Mouse (Mus musculus) stomach, embryonic 16.5 days (tissue): Measurements from ENCODE around the gene Oard1. TPM values are rescaled to one million over a fixed set of nuclear protein-coding genes. Genes with fewer than 3 reads are reported as not detected.

Source experiments
- ATAC-seq: fragments of 200-750 bp; cut with Nextera tagmentation; 2 replicates; pipeline ENCODE4 v1.8.0; 2017; ENCODE audit warnings: moderate number of reproducible peaks, moderate TSS enrichment; ENCODE audit not compliant: insufficient read depth, low FRiP score
- H3K27ac ChIP-seq: fragments of 300-500 bp; sonication (generic); 2 replicates; pipeline ENCODE4 v1.5.1; 2014; ENCODE audit warnings: low read length
- H3K27me3 ChIP-seq: fragments of 300-500 bp; sonication (generic); 2 replicates; pipeline ENCODE4 v1.6.1; 2014; ENCODE audit warnings: low read length, control low read depth, mixed read lengths; ENCODE audit not compliant: control insufficient read depth, insufficient read depth
- H3K36me3 ChIP-seq: fragments of 300-500 bp; sonication (generic); 2 replicates; pipeline ENCODE4 v1.6.1; 2014; ENCODE audit warnings: low read length; ENCODE audit not compliant: control insufficient read depth, insufficient read depth
- H3K4me1 ChIP-seq: fragments of 300-500 bp; sonication (generic); 2 replicates; pipeline ENCODE4 v1.6.1; 2014; ENCODE audit warnings: low read length, control low read depth, mixed read lengths; ENCODE audit not compliant: control insufficient read depth, insufficient read depth
- H3K4me2 ChIP-seq: fragments of 300-500 bp; sonication (generic); 2 replicates; pipeline ENCODE4 v1.6.1; 2014; ENCODE audit warnings: low read depth, low read length, mixed read lengths
- H3K4me3 ChIP-seq: fragments of 300-500 bp; sonication (generic); replicated peaks from 2 replicates; pipeline ENCODE4 v1.5.1; 2014; ENCODE audit warnings: mild to moderate bottlenecking, low read length
- H3K9ac ChIP-seq: fragments of 300-500 bp; sonication (generic); 2 replicates; pipeline ENCODE4 v1.6.1; 2014; ENCODE audit warnings: low read length
- H3K9me3 ChIP-seq: fragments of 300-500 bp; sonication (generic); replicated peaks from 2 replicates; pipeline ENCODE4 v1.6.1; 2016; ENCODE audit warnings: low read length, control low read depth; ENCODE audit not compliant: control insufficient read depth
- WGBS: fragments of 180-500 bp; shearing (Covaris S2); extraction: QIAGEN DNeasy Blood & Tissue Kit; methylation state at CpG from one replicate; pipeline ENCODE4 v1.1.7; 2014; 5-methylcytosine and 5-hydroxymethylcytosine counted together
- polyA plus RNA-seq: library from polyadenylated mRNA; unstranded; fragments of >200 nt; fragmentation: Nextera tagmentation; extraction: Ambion mirVana; gene quantifications from 2 replicates; pipeline ENCODE4 v1.2.1, GENCODE M21; 2015

Oard1 gene
- 54.4 and 54.5 TPM in 2 replicates for polyA plus RNA-seq

DNA sequence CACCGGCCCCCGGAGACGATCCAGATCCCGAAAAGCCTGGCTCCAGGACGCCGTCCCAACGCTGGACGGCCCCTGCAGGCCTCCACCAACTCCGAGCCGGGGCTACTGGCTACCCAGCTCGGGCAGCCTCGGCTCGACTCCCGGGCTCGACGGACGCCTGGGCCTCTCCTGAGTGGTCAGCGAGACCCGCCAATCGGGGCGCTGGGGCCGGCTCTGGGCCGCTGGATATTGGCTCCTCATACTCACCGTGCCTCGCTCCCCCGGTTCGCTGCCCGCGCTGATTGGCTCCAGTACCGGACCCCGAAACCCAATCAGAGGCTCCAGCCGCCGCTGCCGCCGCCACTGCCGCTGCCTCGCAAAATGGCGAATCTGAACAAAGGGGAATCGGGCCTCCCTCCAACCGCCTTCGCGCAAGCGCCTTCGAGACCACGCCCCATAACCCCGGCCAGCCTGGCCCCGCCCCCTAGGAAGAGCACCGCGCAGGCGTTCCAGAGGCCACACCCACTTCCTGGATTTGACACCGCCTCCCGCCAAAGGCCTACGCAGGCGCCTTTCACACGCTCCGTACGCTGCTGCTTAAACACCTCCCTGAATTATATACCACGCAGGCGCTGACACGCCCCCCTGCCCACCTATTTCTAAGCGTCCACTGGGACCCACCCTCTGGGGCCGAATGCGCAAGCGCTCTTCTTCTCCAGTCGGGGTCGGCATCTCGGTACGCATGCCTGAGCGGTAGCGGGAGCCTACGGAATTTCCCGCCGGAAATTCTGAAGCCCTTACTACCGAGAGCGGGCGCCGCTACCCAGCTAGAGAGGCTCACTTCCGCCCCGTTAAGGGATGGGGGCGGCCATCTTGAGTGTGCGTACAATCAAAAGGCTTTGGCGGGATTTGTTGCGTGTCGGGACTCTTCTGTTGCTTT is at the start of gene Oard1, which contains the start of gene Nfya:
Gene Oard1, plus strand, starts transcription at position 635 of the 919 bp plus-strand sequence.
Gene Nfya, minus strand, starts transcription at position 527 of the 919 bp plus-strand sequence.
- peak; percentile 97 for ATAC-seq
- Histone ChIP-seq H3K4me3 (peak within 1 kb of the TSS; percentile 94), H3K9me3 (no peaks in the 10 kb centered on the region), H3K36me3 (no peaks in the 10 kb centered on the region), H3K27me3 (no peaks in the 10 kb centered on the region), H3K9ac (peak within 1 kb of the TSS; percentile 99), H3K4me1 (peaks cover 31% of the 10 kb centered on the region), H3K27ac (peak within 1 kb of the TSS; percentile 100), H3K4me2 (peak within 1 kb of the TSS; percentile 92)
- under 1% methylated on average over 84 of the region's 84 CpGs for WGBS

DNA sequence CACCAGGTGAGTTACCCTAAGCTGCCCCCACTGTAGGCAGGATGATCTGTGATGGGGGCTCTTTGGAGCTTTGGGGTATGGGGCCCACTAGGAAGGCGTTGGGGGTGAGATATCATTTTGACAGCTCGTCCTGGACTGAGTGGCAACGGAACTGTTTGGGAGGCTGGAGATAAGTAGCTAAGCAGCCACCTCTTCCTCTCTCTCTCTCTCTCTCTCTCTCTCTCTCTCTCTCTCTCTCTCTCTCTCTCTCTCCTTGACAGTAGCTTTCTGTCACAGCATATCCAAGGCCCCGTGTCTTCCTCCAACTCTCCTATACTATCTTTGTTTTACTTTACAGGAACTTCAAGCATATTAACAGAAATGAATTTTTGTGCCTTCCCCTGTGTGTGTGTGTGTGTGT is 49.4 kb upstream of the Oard1 start:
- Histone ChIP-seq H3K4me2 (no peak overlapping the region), H3K27ac (no peak overlapping the region), H3K36me3 (no peaks in the 10 kb centered on the region), H3K4me1 (0 out of 2 replicates have a peak, but pooled peaks cover 3% of the 10 kb centered on the region), H3K27me3 (no peaks in the 10 kb centered on the region), H3K9me3 (no peaks in the 10 kb centered on the region), H3K4me3 (no peak overlapping the region), H3K9ac (no peak overlapping the region)
- no peak for ATAC-seq
- WGBS = 62% methylated on average over 4 of the region's 4 CpGs

- WGBS = 50% methylated on average over 3 of the region's 3 CpGs
- H3K9me3 ChIP-seq = no peaks in the 10 kb centered on the region
- H3K4me3 ChIP-seq = no peak overlapping the region
- H3K4me2 ChIP-seq = no peak overlapping the region
- no peak for ATAC-seq
- H3K9ac ChIP-seq = no peak overlapping the region
- 0 out of 2 replicates have a peak, but pooled peaks cover 3% of the 10 kb centered on the region for H3K4me1 ChIP-seq
- no peaks in the 10 kb centered on the region for H3K27me3 ChIP-seq
- H3K27ac ChIP-seq = no peak overlapping the region
- H3K36me3 ChIP-seq = no peaks in the 10 kb centered on the region
Observed at GRCm38 (mm10) chr17:48362346-48362745, 47.5 kb upstream of the Oard1 start.

DNA sequence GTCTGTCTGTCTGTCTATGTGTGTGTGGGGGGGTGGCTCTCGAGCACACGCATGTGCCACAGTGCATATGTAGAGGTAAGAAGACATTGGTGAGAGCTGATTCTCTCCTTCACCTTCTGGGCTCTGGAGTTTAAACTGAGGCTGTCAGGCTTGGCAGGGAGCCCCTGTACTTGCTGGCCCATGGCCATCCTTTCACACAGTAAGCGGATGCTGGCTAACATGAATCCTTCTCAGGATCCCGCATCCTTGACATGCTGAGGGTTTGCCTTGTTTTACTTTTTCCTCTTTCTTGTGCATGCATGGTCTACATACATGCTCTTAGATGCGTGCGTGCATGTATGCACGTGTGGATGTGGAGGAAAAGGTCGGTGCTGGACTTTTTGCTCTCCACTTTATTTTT is 46.8 kb upstream of the Oard1 start:
- H3K9ac ChIP-seq = no peak overlapping the region
- no peak overlapping the region for H3K4me2 ChIP-seq
- no peaks in the 10 kb centered on the region for H3K27me3 ChIP-seq
- H3K4me1 ChIP-seq = 0 out of 2 replicates have a peak, but pooled peaks cover 3% of the 10 kb centered on the region
- no peaks in the 10 kb centered on the region for H3K9me3 ChIP-seq
- no peak for ATAC-seq
- H3K4me3 ChIP-seq = no peak overlapping the region
- WGBS = 76% methylated on average over 8 of the region's 8 CpGs
- no peak overlapping the region for H3K27ac ChIP-seq
- H3K36me3 ChIP-seq = no peaks in the 10 kb centered on the region

DNA sequence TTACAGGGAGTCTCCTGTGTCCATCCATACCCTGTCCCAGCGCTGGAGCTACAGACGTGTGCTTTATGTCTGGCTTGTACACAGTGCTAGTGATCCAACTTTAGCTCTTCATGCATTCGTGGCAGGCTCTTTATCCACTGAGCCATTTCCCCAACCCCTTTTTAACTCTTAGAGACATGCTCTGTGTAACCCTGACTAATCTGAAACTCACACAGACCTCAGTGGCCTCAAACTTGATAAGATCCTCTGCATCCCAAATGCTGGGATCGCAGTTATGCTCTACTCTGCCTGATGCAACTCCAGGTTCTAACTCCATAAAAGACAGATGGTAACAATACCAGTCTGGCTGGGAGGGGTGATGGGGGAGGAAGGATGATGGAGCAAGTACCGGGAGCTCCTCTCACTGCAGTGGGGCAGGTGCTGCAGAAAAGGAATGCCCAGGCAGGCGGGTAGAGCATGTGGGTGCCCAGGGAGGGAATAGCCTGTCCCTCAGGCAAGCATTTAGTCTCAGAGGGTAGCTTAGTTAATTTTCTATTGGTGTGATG is 46.3 kb upstream of the Oard1 start:
- Histone ChIP-seq H3K27ac (no peak overlapping the region), H3K9ac (no peak overlapping the region), H3K4me3 (no peak overlapping the region), H3K4me2 (no peak overlapping the region), H3K36me3 (no peaks in the 10 kb centered on the region), H3K9me3 (no peaks in the 10 kb centered on the region), H3K4me1 (0 out of 2 replicates have a peak, but pooled peaks cover 3% of the 10 kb centered on the region), H3K27me3 (no peaks in the 10 kb centered on the region)
- whole genome bisulfite sequencing = 68% methylated on average over 6 of the region's 6 CpGs
- ATAC-seq = no peak

GRCm38 (mm10) chr17:48365511-48366155 is 44.2 kb upstream of the Oard1 start:
- 77% methylated on average over 9 of the region's 9 CpGs for WGBS
- no peaks in the 10 kb centered on the region for H3K9me3 ChIP-seq

DNA sequence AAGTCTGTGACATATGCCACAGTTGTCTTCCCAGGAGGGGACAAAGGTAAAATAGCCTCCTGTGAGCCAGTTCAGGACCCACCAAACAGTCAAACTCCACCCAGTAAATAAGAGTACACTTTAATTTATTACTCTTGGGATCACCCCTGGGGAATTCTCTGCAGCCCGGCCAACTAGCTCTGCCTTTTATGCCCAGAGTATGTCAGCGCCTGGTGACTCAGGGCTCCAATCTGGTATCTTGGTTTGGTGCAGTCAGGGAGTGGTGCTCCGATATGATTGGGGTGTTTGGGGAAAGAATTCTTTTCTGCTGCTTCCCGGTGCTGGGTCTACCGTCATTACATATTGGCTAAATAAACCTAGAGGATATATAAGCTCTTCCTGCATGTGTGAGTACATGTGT is 43.0 kb upstream of the Oard1 start:
- Histone ChIP-seq H3K36me3 (no peaks in the 10 kb centered on the region), H3K27me3 (no peaks in the 10 kb centered on the region), H3K9me3 (no peaks in the 10 kb centered on the region), H3K4me2 (no peak overlapping the region), H3K9ac (no peak overlapping the region), H3K27ac (no peak overlapping the region), H3K4me1 (0 out of 2 replicates have a peak, but pooled peaks cover 3% of the 10 kb centered on the region), H3K4me3 (no peak overlapping the region)
- 74% methylated on average over 5 of the region's 5 CpGs for WGBS
- no peak for ATAC-seq

More at GRCm38 (mm10) chr17:48365511-48366155, 44.2 kb upstream of the Oard1 start:
- no peak overlapping the region for H3K27ac ChIP-seq
- H3K27me3 ChIP-seq = no peaks in the 10 kb centered on the region
- H3K4me1 ChIP-seq = 0 out of 2 replicates have a peak, but pooled peaks cover 3% of the 10 kb centered on the region
- ATAC-seq = no peak
- no peak overlapping the region for H3K9ac ChIP-seq
- H3K36me3 ChIP-seq = no peaks in the 10 kb centered on the region
- H3K4me2 ChIP-seq = no peak overlapping the region
- H3K4me3 ChIP-seq = no peak overlapping the region

- Histone ChIP-seq H3K4me3 (no peak overlapping the region), H3K4me1 (no peaks in the 10 kb centered on the region), H3K36me3 (no peaks in the 10 kb centered on the region), H3K9ac (no peak overlapping the region), H3K27me3 (no peaks in the 10 kb centered on the region), H3K27ac (no peak overlapping the region), H3K4me2 (no peak overlapping the region), H3K9me3 (no peaks in the 10 kb centered on the region)
- no peak for ATAC-seq
Observed at GRCm38 (mm10) chr17:48371621-48372020, 38.2 kb upstream of the Oard1 start.

GRCm38 (mm10) chr17:48372987-48373386 is 36.8 kb upstream of the Oard1 start:
- Histone ChIP-seq H3K9me3 (no peaks in the 10 kb centered on the region), H3K4me3 (no peak overlapping the region), H3K36me3 (no peaks in the 10 kb centered on the region), H3K9ac (no peak overlapping the region), H3K4me2 (no peak overlapping the region), H3K4me1 (no peaks in the 10 kb centered on the region), H3K27ac (no peak overlapping the region), H3K27me3 (no peaks in the 10 kb centered on the region)
- ATAC-seq = no peak
- WGBS = 72% methylated on average over 8 of the region's 8 CpGs
